Mouse (Mus musculus) midbrain, embryonic 15.5 days (tissue): ENCODE data around the gene 4930451I11Rik. TPM values are rescaled to one million over a fixed set of nuclear protein-coding genes. Genes with fewer than 3 reads are reported as not detected.

ENCODE experiments used
- ATAC-seq: fragments of 200-750 bp; cut with Nextera tagmentation; replicated peaks from 2 replicates; pipeline ENCODE4 v1.8.0; 2017; ENCODE audit warnings: moderate TSS enrichment
- H3K27ac ChIP-seq: fragments of 300-500 bp; sonication (generic); 2 replicates; pipeline ENCODE4 v1.5.1; 2015; ENCODE audit warnings: mild to moderate bottlenecking, inconsistent platforms
- H3K27me3 ChIP-seq: fragments of 300-500 bp; sonication (generic); replicated peaks from 2 replicates; pipeline ENCODE4 v1.6.1; 2015; ENCODE audit warnings: inconsistent platforms
- H3K36me3 ChIP-seq: fragments of 300-500 bp; sonication (generic); replicated peaks from 2 replicates; pipeline ENCODE4 v1.6.1; 2015; ENCODE audit warnings: inconsistent platforms
- H3K4me1 ChIP-seq: fragments of 300-500 bp; sonication (generic); 2 replicates; pipeline ENCODE4 v1.6.1; 2015; ENCODE audit warnings: inconsistent platforms
- H3K4me2 ChIP-seq: fragments of 300-500 bp; sonication (generic); 2 replicates; pipeline ENCODE4 v1.6.1; 2015; ENCODE audit warnings: inconsistent platforms, mild to moderate bottlenecking, moderate library complexity
- H3K4me3 ChIP-seq: fragments of 300-500 bp; sonication (generic); 2 replicates; pipeline ENCODE4 v1.5.1; 2015; ENCODE audit warnings: mild to moderate bottlenecking, inconsistent platforms
- H3K9ac ChIP-seq: fragments of 300-500 bp; sonication (generic); 2 replicates; pipeline ENCODE4 v1.6.1; 2015; ENCODE audit warnings: mild to moderate bottlenecking, inconsistent platforms
- H3K9me3 ChIP-seq: fragments of 300-500 bp; sonication (generic); 2 replicates; pipeline ENCODE4 v1.6.1; 2016; ENCODE audit warnings: inconsistent platforms
- WGBS: fragments of 180-500 bp; shearing (Covaris S2); methylation state at CpG from one replicate; pipeline ENCODE4 v1.1.7; 2015; ENCODE audit warnings: mixed read lengths; 5-methylcytosine and 5-hydroxymethylcytosine counted together
- polyA plus RNA-seq: library from polyadenylated mRNA; unstranded; fragments of >200 nt; fragmentation: Nextera tagmentation; extraction: Ambion mirVana; gene quantifications from 2 replicates; pipeline ENCODE4 v1.2.1, GENCODE M21; 2015

The 4930451I11Rik gene
- not detected in 2 replicates for polyA plus RNA-seq

DNA sequence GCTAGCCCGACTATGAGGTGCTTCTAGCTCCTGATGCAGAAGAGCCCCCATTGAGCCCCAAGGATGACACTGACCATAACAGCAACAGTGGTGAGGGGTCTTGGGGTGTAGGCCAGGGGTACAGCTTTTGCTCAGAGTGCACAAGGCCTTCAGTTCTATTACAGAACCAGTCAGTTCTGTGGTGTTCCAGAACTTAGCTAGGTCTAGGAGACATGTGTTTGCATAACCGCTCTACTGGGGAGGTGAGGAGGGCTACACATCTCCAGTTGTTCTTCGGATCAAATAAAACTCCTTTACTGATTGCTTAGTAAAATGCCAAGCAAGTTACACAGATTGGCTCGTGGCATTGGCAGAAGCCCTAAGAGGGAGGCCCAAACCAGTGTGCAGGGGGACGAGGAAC is at the start of gene 4930451I11Rik:
Gene 4930451I11Rik (minus strand): TSS at position 101 of the 400 bp plus-strand sequence.
- Histone ChIP-seq H3K9ac (no peak within 1 kb of the TSS), H3K9me3 (no peaks in the 10 kb centered on the region), H3K4me1 (peaks cover 14% of the 10 kb centered on the region), H3K4me2 (peak within 1 kb of the TSS; percentile 54), H3K4me3 (peak within 1 kb of the TSS; percentile 26), H3K36me3 (no peaks in the 10 kb centered on the region), H3K27ac (peak within 1 kb of the TSS; percentile 46; the same call in 1 of the 2 replicates), H3K27me3 (no peaks in the 10 kb centered on the region)
- WGBS: 61% methylated on average over 5 of the region's 5 CpGs
- ATAC-seq: no peak

- Histone ChIP-seq H3K9me3 (no peaks in the 10 kb centered on the region), H3K27ac (peak overlapping the region; percentile 40; the same call in 1 of the 2 replicates), H3K9ac (peak overlapping the region; percentile 33), H3K4me2 (peak overlapping the region; percentile 99), H3K4me1 (peaks cover 42% of the 10 kb centered on the region), H3K4me3 (peak overlapping the region; percentile 74), H3K27me3 (no peaks in the 10 kb centered on the region), H3K36me3 (peaks cover 45% of the 10 kb centered on the region)
- WGBS: 84% methylated on average over 6 of the region's 6 CpGs
- ATAC-seq: no peak
Measured at GRCm38 (mm10) chr7:126881040-126881439, 49.6 kb upstream of the 4930451I11Rik start.

DNA sequence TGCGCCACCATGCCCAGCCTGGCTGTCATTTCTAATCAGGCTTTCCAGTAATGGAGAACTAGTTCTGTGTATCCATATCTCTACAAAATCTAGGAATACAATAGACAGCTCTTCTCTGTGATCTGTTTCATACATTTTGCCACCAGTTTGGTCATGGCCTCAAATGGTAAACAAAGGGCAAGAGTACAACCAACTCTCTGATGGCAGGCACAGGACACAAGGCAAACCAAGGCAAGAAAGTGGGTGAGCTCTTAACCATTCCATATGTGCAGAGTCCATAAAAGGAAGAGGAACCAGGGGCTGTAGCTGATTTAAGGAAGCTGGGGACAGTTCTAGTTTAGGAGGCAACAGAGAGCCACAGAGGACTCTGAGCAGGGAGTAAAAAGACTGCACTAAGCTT is 45.8 kb upstream of the 4930451I11Rik start:
- ATAC-seq: no peak
- WGBS: 100% methylated on average over 1 of the region's 1 CpGs
- H3K27me3 ChIP-seq: no peaks in the 10 kb centered on the region
- peaks cover 23% of the 10 kb centered on the region for H3K4me1 ChIP-seq
- H3K9me3 ChIP-seq: no peaks in the 10 kb centered on the region
- no peak overlapping the region for H3K9ac ChIP-seq
- no peak overlapping the region for H3K27ac ChIP-seq
- no peak overlapping the region for H3K4me2 ChIP-seq
- H3K4me3 ChIP-seq: no peak overlapping the region
- peaks cover 82% of the 10 kb centered on the region for H3K36me3 ChIP-seq

DNA sequence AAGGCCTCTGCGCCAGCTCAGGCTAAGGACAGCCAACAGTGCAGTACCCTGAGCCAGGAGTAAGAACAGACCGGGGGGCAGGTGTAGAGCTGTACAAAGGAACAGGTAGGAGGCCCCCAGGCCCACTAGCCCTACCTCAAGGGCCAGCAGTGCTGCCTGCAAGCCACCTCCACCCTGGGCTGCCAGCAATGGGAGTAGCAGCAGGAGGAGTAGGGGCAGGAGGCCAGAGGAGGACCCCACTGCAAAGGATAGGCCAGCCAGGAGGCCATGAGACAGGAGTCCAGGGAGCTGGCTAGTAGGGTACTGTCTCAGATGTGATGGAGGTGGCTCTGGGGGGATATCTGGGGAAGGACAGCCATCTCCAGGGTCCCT is 39.1 kb upstream of the 4930451I11Rik start:
- WGBS: 96% methylated on average over 2 of the region's 2 CpGs
- no peak overlapping the region for H3K4me2 ChIP-seq
- peaks cover 95% of the 10 kb centered on the region for H3K36me3 ChIP-seq
- ATAC-seq: 0 out of 2 replicates have a peak, but pooled peaks have one; percentile 35
- no peaks in the 10 kb centered on the region for H3K27me3 ChIP-seq
- no peaks in the 10 kb centered on the region for H3K4me1 ChIP-seq
- no peak overlapping the region for H3K4me3 ChIP-seq
- no peaks in the 10 kb centered on the region for H3K9me3 ChIP-seq
- H3K27ac ChIP-seq: no peak overlapping the region
- H3K9ac ChIP-seq: no peak overlapping the region

DNA sequence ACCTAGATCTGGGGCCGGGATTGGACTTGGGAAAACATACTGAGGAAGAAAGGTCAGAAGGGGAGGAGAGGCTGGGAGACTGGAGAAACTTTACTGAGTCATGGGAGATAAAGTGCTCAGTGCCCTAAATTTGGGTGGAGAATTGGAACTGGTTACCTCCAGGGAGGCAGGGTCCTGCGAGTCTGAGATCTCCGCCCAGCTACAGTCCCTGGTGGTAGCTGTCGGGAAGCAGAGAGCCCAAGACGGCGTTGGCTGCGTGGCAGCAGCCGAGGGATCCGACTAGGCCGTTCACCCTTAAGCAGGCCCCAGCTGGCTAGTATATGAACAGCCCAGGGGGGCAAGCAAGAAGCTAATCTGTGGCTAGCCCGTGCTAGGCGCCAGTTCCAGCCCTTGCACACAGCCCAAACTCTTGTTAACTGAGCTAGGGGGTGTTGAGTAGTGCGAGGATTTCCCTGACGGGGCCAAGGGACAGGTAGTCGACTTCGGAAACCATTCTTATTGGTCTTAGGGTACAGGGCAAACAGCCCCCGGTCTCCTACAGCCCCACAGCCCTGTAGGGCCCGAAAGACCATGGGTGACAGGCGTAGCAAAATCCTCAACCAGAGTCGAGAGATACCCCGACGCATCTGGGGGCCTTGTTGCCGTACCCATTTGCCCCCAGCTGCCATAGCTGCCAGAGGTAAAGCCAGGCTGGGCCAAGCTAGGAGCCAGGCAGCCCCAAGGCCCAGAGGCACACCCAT is 38.5 kb upstream of the 4930451I11Rik start:
- H3K4me1 ChIP-seq: no peaks in the 10 kb centered on the region
- H3K27ac ChIP-seq: no peak overlapping the region
- H3K36me3 ChIP-seq: peaks cover 92% of the 10 kb centered on the region
- WGBS: 89% methylated on average over 23 of the region's 23 CpGs
- H3K27me3 ChIP-seq: no peaks in the 10 kb centered on the region
- no peak overlapping the region for H3K4me2 ChIP-seq
- H3K9me3 ChIP-seq: no peaks in the 10 kb centered on the region
- ATAC-seq: no peak
- no peak overlapping the region for H3K9ac ChIP-seq
- no peak overlapping the region for H3K4me3 ChIP-seq

- Histone ChIP-seq H3K4me2 (no peak overlapping the region), H3K9ac (no peak overlapping the region), H3K27ac (no peak overlapping the region), H3K27me3 (no peaks in the 10 kb centered on the region), H3K4me1 (peaks cover 11% of the 10 kb centered on the region), H3K36me3 (peaks cover 84% of the 10 kb centered on the region), H3K4me3 (no peak overlapping the region), H3K9me3 (no peaks in the 10 kb centered on the region)
- WGBS: 86% methylated on average over 12 of the region's 12 CpGs
- no peak for ATAC-seq
Measured at GRCm38 (mm10) chr7:126868003-126868402, 36.6 kb upstream of the 4930451I11Rik start.

- WGBS: 93% methylated on average over 2 of the region's 2 CpGs
- ATAC-seq: no peak
- Histone ChIP-seq H3K4me1 (peaks cover 15% of the 10 kb centered on the region), H3K36me3 (peaks cover 80% of the 10 kb centered on the region), H3K9ac (no peak overlapping the region), H3K4me2 (no peak overlapping the region), H3K27ac (no peak overlapping the region), H3K9me3 (no peaks in the 10 kb centered on the region), H3K4me3 (no peak overlapping the region), H3K27me3 (no peaks in the 10 kb centered on the region)
Measured at GRCm38 (mm10) chr7:126867534-126867933, 36.1 kb upstream of the 4930451I11Rik start.

DNA sequence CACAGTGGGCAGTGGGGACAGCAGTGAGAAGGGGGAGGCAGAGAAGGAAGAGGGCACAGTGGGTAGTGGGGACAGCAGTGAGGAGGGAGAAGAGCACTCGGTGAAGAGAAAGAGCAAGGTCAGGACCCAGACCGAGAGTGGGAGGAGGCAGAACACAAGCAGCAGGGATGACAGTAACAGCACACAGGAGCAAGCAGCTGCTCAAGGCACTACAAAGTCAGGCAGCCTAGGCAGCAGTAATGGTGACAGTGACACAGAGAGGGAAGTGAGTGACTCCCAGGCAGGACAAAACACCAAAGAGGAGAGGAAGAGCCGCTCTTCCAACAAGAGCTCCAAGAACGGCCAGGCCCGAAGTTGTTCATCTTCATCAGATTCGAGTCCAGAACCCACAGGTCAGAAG is 32.4 kb upstream of the 4930451I11Rik start:
- peak overlapping the region; percentile 77 for H3K4me3 ChIP-seq
- 59% methylated on average over 6 of the region's 6 CpGs for WGBS
- no peak for ATAC-seq
- peak overlapping the region; percentile 86 for H3K4me2 ChIP-seq
- H3K9ac ChIP-seq: peak overlapping the region; percentile 60; the same call in 1 of the 2 replicates
- H3K36me3 ChIP-seq: peaks cover 47% of the 10 kb centered on the region
- no peaks in the 10 kb centered on the region for H3K9me3 ChIP-seq
- H3K4me1 ChIP-seq: peaks cover 25% of the 10 kb centered on the region
- H3K27me3 ChIP-seq: no peaks in the 10 kb centered on the region
- H3K27ac ChIP-seq: no peak overlapping the region

GRCm38 (mm10) chr7:126862147-126862784 is 30.8 kb upstream of the 4930451I11Rik start, which contains the start of gene Ino80e:
TSS of gene Ino80e (minus strand) at chr7:126862377.
- peaks cover 35% of the 10 kb centered on the region; the same call in 1 of the 2 replicates for H3K36me3 ChIP-seq
- peak; percentile 78 for ATAC-seq
- H3K4me2 ChIP-seq: peak within 1 kb of the TSS; percentile 86

GRCm38 (mm10) chr7:126861429-126862130 is 30.1 kb upstream of the 4930451I11Rik start, which contains the start of gene Hirip3:
TSS of gene Hirip3 (plus strand) at chr7:126861972.
- WGBS: 3% methylated on average over 42 of the region's 42 CpGs
- peak within 1 kb of the TSS; percentile 86 for H3K4me2 ChIP-seq
- peaks cover 25% of the 10 kb centered on the region for H3K4me1 ChIP-seq
- H3K9ac ChIP-seq: peak within 1 kb of the TSS; percentile 60
- H3K27me3 ChIP-seq: no peaks in the 10 kb centered on the region
- peak within 1 kb of the TSS; percentile 83 for H3K27ac ChIP-seq
- H3K36me3 ChIP-seq: peaks cover 28% of the 10 kb centered on the region; the same call in 1 of the 2 replicates
- no peaks in the 10 kb centered on the region for H3K9me3 ChIP-seq
- peak; percentile 92 for ATAC-seq
- peak within 1 kb of the TSS; percentile 77 for H3K4me3 ChIP-seq

More at GRCm38 (mm10) chr7:126862147-126862784, 30.8 kb upstream of the 4930451I11Rik start, which contains the start of gene Ino80e:
- no peaks in the 10 kb centered on the region for H3K27me3 ChIP-seq
- peaks cover 25% of the 10 kb centered on the region for H3K4me1 ChIP-seq
- peak within 1 kb of the TSS; percentile 60 for H3K9ac ChIP-seq
- peak within 1 kb of the TSS; percentile 77 for H3K4me3 ChIP-seq
- no peaks in the 10 kb centered on the region for H3K9me3 ChIP-seq
- H3K27ac ChIP-seq: peak within 1 kb of the TSS; percentile 83
- under 1% methylated on average over 41 of the region's 41 CpGs for WGBS

DNA sequence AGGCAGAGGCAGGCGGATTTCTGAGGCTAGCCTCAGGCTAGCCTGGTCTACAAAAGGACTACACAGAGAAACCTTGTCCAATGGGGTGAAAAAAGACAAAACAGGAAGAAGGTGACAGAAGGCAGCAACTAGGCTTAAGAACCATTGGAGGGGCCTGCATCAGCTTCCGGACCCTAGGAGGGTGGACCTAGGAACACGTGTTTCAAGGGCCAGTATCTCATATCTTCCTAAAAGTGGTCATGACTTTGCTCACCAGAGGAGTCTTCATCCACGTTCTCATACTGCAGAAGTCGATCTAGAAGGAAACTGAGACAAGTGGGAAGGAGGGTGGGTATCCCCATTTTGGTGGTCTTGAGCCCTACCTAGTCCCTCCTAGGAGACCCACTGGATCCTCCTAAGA is 29.5 kb upstream of the 4930451I11Rik start:
- Histone ChIP-seq H3K36me3 (peaks cover 22% of the 10 kb centered on the region; the same call in 1 of the 2 replicates), H3K4me1 (peaks cover 25% of the 10 kb centered on the region), H3K4me2 (peak overlapping the region; percentile 86), H3K27ac (no peak overlapping the region), H3K9ac (peak overlapping the region; percentile 60), H3K27me3 (no peaks in the 10 kb centered on the region), H3K9me3 (no peaks in the 10 kb centered on the region), H3K4me3 (peak overlapping the region; percentile 77)
- peak; percentile 2; the same call in 1 of the 2 replicates for ATAC-seq
- WGBS: 77% methylated on average over 5 of the region's 5 CpGs
